Comparison of ENCODE assay signal across 11 mouse cellular contexts in the genomic region with DNA sequence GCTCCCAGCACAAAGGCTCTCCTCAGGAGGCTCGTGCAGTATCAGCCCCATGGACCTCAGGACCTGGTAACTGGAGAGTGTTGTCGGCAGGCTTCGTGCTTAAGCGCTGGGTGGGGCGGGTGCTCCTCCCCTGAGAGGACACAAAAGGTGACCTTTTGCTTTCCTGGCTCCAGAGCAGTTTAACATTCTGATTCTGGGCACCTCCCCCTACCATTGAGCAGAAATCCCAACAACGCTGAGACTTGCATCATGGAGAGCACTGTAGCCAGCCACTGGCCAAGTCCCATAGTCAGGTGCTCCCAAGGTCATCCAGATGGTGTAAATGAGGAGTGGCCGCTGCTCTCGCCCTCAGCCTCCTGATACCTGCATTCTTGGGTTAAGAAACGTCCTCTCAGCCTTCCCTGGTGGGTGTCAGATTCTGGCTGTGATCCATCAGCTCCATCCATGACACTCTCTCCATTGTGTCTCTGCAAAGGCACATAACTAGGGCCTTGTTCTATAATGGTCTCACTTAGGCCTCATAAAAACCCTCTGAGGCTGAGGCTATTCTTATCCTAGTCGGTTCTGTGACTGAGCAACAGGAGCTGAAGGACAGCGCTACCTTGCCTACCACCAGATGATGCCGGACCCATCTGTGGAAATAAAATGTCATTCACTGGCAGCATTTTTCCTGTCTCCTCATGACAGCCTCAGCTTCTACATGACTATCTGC. TPM values are rescaled to one million over a fixed set of nuclear protein-coding genes. Genes with fewer than 3 reads are reported as not detected.
DNase-seq lines count a peak whose midpoint lies in the region; ATAC-seq lines count a peak whose summit lies in the region.
"Had no signal": no experiment of that assay in that cellular context is flagged by ENCODE, and none has a peak within 500 bp of the region (broad histone marks: within the 10 kb centered on the region; RNA-seq: fewer than 3 reads in every experiment).

No protein-coding gene starts in this region.

- no peaks in the 10 kb centered on the region for H3K36me3 ChIP-seq in intestine, embryonic 16.5 days (ENCODE audit: control insufficient read depth, insufficient read depth, low read length)
- H3K36me3 ChIP-seq: embryonic facial prominence, embryonic 13.5 days; limb, embryonic 10.5 days; neural tube, embryonic 15.5 days had no signal

- H3K27me3 ChIP-seq in intestine, embryonic 16.5 days (replicated peaks; ENCODE audit: control insufficient read depth, insufficient read depth, low read length): no peaks in the 10 kb centered on the region
- H3K27me3 ChIP-seq: embryonic facial prominence, embryonic 13.5 days; neural tube, embryonic 15.5 days had no signal

- H3K4me3 ChIP-seq in intestine, embryonic 16.5 days (ENCODE audit: low read length): no peak overlapping the region
- H3K4me3 ChIP-seq: embryonic facial prominence, embryonic 13.5 days; limb, embryonic 10.5 days; neural tube, embryonic 15.5 days had no signal

- no peak overlapping the region for H3K27ac ChIP-seq in intestine, embryonic 16.5 days (ENCODE audit: low read length)
- H3K27ac ChIP-seq: embryonic facial prominence, embryonic 13.5 days; kidney, postnatal 0 days; limb, embryonic 10.5 days; neural tube, embryonic 15.5 days had no signal

- 39% methylated on average over 12 of the region's 12 CpGs for WGBS in intestine, embryonic 16.5 days

- H3K9me3 ChIP-seq in intestine, embryonic 16.5 days (ENCODE audit: control insufficient read depth, low read length): no peaks in the 10 kb centered on the region
- H3K9me3 ChIP-seq: embryonic facial prominence, embryonic 13.5 days; limb, embryonic 10.5 days; neural tube, embryonic 15.5 days had no signal

- peak; percentile 41 for DNase-seq in lung, postnatal 36 days
- DNase-seq in lung, postnatal 25 days (ENCODE audit: low spot score): no peak
- peak; percentile 57 for DNase-seq in heart, adult 8-10 months (ENCODE audit: low spot score)
- no peak for DNase-seq in layer of hippocampus, adult 11-12 months (ENCODE audit: low spot score)
- DNase-seq in left cerebral cortex, postnatal 10 days (ENCODE audit: extremely low spot score in 1 of 2, low spot score in 2 of 2): no peak
- DNase-seq in neural tube, embryonic 10.5 days (ENCODE audit: extremely low spot score, low spot score): no peak

- H3K9ac ChIP-seq in intestine, embryonic 16.5 days (ENCODE audit: low read depth, low read length): no peak overlapping the region
- H3K9ac ChIP-seq: embryonic facial prominence, embryonic 13.5 days; neural tube, embryonic 15.5 days had no signal

- intact Hi-C loops in left cerebral cortex, postnatal 10 days (cut with DNase I): no loop called here

- peaks cover 20% of the 10 kb centered on the region for H3K4me1 ChIP-seq in intestine, embryonic 16.5 days (ENCODE audit: control insufficient read depth, insufficient read depth, low read length)

- ATAC-seq in intestine, embryonic 16.5 days: peak; percentile 61

- H3K4me2 ChIP-seq in intestine, embryonic 16.5 days (ENCODE audit: low read depth, low read length): no peak overlapping the region
- H3K4me2 ChIP-seq: embryonic facial prominence, embryonic 13.5 days; neural tube, embryonic 15.5 days had no signal

RNA-seq across cellular contexts. Expression of gene Idh2, which starts 15.3 kb away (rescaled TPM):
- 1,000 to 10,000 TPM; 2,287 to 2,565 (median 2,388) TPM for total RNA-seq in heart, adult 8-10 months (2022)
- polyA plus RNA-seq in intestine, embryonic 16.5 days (2015; fragmentation: Nextera tagmentation; extraction: Ambion mirVana): 540 and 585 TPM in 2 replicates
- total RNA-seq in left cerebral cortex, postnatal 10 days (2021): 10 to 100 TPM; 44.8 to 45.6 TPM

RNA-seq across cellular contexts. Expression of gene Sema4b, which starts 56.1 kb away (rescaled TPM):
- total RNA-seq in heart, adult 8-10 months (2022): 10 to 100 TPM; 10.9 to 14.0 (median 11.7) TPM
- polyA plus RNA-seq in intestine, embryonic 16.5 days (2015; fragmentation: Nextera tagmentation; extraction: Ambion mirVana): 14.9 and 16.3 TPM in 2 replicates
- 10 to 100 TPM; 23.5 to 23.7 TPM for total RNA-seq in left cerebral cortex, postnatal 10 days (2021)

Comparison
In these comparisons a context has a peak if more than half of its experiments do, and no peak if none do; other contexts are left out.
1. DNase-seq: peak in lung, postnatal 36 days (single experiment) and heart, adult 8-10 months (single experiment); none in lung, postnatal 25 days (single experiment), layer of hippocampus, adult 11-12 months (single experiment), left cerebral cortex, postnatal 10 days (0 of 2) and neural tube, embryonic 10.5 days (single experiment).
2. RNA of gene Idh2, which starts 15.3 kb away (total RNA-seq): 2,287 to 2,565 TPM in heart, adult 8-10 months; 44.8 to 45.6 TPM in left cerebral cortex, postnatal 10 days; every median in the first group is over 10 times any median in the second.